1 mouse cellular context compared by ENCODE assay signal in the genomic region with DNA sequence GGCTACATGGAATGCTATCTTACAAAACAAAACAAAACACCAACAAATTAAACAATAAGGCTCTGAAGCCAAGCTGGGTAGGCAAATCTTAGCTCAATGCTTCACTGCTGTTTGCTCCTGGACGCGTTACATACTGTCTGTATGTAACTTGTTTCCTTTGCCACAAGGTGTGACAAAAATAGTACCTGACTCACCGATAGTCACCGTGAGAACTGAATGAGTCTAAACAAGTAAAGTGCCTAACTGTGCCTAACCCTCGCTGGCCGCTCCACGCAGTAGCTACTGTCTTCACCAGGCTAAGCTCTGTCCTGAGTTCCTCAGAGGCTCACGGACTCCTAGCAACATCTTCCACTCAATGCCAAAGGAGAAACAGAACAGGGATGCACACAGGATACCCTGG.
A peak's percentile ranks its signal among the peaks of the same experiment; 100 is the strongest.
TF ChIP-seq lines count a peak whose summit lies in the region.

No protein-coding gene starts in this region.

TF ChIP-seq in CH12.LX, 34 proteins besides CTCF, POLR2A, EP300 and RAD21 (continued from another document):
- TF ChIP-seq KAT2A (IDR thresholded peaks at IDR 0.05; ENCODE audit: insufficient replicate concordance, low read length) (no peak), JUN (IDR thresholded peaks at IDR 0.05; ENCODE audit: insufficient read depth, low read depth, low read length) (peak; percentile 54; the same call in 1 of the 2 replicates), MEF2A (IDR thresholded peaks at IDR 0.05; ENCODE audit: borderline replicate concordance, low read depth, low read length) (peak; percentile 95), POLR2AphosphoS2 (IDR thresholded peaks at IDR 0.05; ENCODE audit: low read depth, low read length) (no peak), ZKSCAN1 (IDR thresholded peaks at IDR 0.05; ENCODE audit: borderline replicate concordance, low read depth, low read length) (no peak), IRF4 (IDR thresholded peaks at IDR 0.05; ENCODE audit: low read depth, low read length) (no peak), ZC3H11A (IDR thresholded peaks at IDR 0.05; ENCODE audit: low read depth, low read length) (no peak)
